Mouse (Mus musculus): ENCODE results near the gene Aipl1. TPM values are rescaled to one million over a fixed set of nuclear protein-coding genes. Genes with fewer than 3 reads are reported as not detected.
A peak's percentile ranks its signal among the peaks of the same experiment; 100 is the strongest.

Aipl1 gene
- polyA plus RNA-seq, 1 experiment from 2014 or later, result 0.16 TPM

GRCm38 (mm10) chr11:72055176-72055575 is 17.9 kb upstream of the Aipl1 start:
- DNase-seq (ENCODE audit: low spot score), result no peak
- WGBS, result 66% methylated on average over 2 of the region's 2 CpGs

DNA sequence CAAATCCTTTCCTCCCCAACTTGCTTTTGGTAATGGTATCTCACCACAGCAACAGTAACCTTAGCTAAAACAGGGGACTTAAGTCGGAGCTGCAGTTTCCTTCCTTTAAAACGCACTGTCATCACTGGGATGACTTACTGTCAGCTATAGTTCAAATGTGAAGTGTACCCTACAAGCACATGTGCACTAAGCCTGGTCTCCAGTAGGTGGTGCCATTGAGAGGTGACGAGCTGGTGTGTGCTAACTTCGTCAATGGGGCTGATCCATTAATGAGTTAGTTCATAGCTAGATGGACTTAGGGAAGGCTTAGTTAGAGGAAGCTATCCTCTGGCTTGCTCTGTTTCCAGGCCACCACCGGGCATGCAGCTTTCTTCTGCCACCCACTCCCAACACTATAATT is 15.3 kb upstream of the Aipl1 start:
- Histone ChIP-seq H3K4me1 (replicated peaks; ENCODE audit: control insufficient read depth, insufficient read depth, low read length) (peaks cover 4% of the 10 kb centered on the region; the same call in 1 of the 2 replicates), H3K4me2 (no peak overlapping the region), H3K4me3 (ENCODE audit: low read depth, low read length) (no peak overlapping the region), H3K9me3 (ENCODE audit: control insufficient read depth, low read length) (no peaks in the 10 kb centered on the region), H3K36me3 (ENCODE audit: control insufficient read depth, insufficient read depth, low read length) (no peaks in the 10 kb centered on the region), H3K27me3 (replicated peaks; ENCODE audit: control insufficient read depth, insufficient read depth, low read length) (peaks cover 37% of the 10 kb centered on the region), H3K27ac (ENCODE audit: low read depth, low read length) (no peak overlapping the region), H3K9ac (ENCODE audit: low read depth, low read length) (no peak overlapping the region)
- 11% methylated on average over 5 of the region's 5 CpGs for WGBS
- DNase-seq (ENCODE audit: low spot score) (no peak), ATAC-seq (replicated peaks; ENCODE audit: low FRiP score) (peak; percentile 26; the same call in 1 of the 2 replicates)

More at GRCm38 (mm10) chr11:72055176-72055575, 17.9 kb upstream of the Aipl1 start:
- Histone ChIP-seq H3K27ac (ENCODE audit: low read depth, low read length) (no peak overlapping the region), H3K9me3 (ENCODE audit: control insufficient read depth, low read length) (no peaks in the 10 kb centered on the region), H3K4me3 (ENCODE audit: low read depth, low read length) (no peak overlapping the region), H3K27me3 (replicated peaks; ENCODE audit: control insufficient read depth, insufficient read depth, low read length) (peaks cover 28% of the 10 kb centered on the region), H3K36me3 (ENCODE audit: control insufficient read depth, insufficient read depth, low read length) (no peaks in the 10 kb centered on the region), H3K4me1 (replicated peaks; ENCODE audit: control insufficient read depth, insufficient read depth, low read length) (peaks cover 4% of the 10 kb centered on the region; the same call in 1 of the 2 replicates), H3K9ac (ENCODE audit: low read depth, low read length) (no peak overlapping the region), H3K4me2 (no peak overlapping the region)
- no peak for ATAC-seq (replicated peaks; ENCODE audit: low FRiP score)

DNA sequence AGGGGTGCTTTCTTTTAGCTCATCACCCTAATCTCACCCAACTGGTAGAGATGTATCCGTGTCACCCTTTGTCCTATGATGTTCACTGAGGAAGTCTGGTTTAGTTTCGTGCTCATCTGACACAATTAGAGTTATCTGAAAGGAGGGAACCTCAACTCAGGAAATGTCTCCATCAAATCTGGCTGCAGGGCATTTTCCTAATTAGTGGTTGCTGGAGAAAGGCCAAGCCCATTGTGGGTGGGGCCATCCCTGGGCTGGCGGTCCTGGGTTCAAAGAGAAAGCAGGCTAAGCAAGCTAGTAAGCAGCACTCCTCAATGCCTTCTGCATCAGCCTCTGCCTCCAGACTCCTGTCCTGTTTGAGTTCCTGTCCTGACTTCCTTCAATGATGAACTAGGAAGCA is 14.9 kb upstream of the Aipl1 start:
- Histone ChIP-seq H3K27ac (ENCODE audit: low read depth, low read length) (no peak overlapping the region), H3K9ac (ENCODE audit: low read depth, low read length) (no peak overlapping the region), H3K4me1 (replicated peaks; ENCODE audit: control insufficient read depth, insufficient read depth, low read length) (peaks cover 4% of the 10 kb centered on the region; the same call in 1 of the 2 replicates), H3K36me3 (ENCODE audit: control insufficient read depth, insufficient read depth, low read length) (no peaks in the 10 kb centered on the region), H3K4me3 (ENCODE audit: low read depth, low read length) (no peak overlapping the region), H3K27me3 (replicated peaks; ENCODE audit: control insufficient read depth, insufficient read depth, low read length) (peaks cover 37% of the 10 kb centered on the region), H3K9me3 (ENCODE audit: control insufficient read depth, low read length) (no peaks in the 10 kb centered on the region), H3K4me2 (no peak overlapping the region)
- WGBS, result 42% methylated on average over 3 of the region's 3 CpGs
- DNase-seq (ENCODE audit: low spot score) (no peak), ATAC-seq (replicated peaks; ENCODE audit: low FRiP score) (no peak)

- Histone ChIP-seq H3K9me3 (ENCODE audit: control insufficient read depth, low read length) (no peaks in the 10 kb centered on the region), H3K9ac (ENCODE audit: low read depth, low read length) (peak overlapping the region; percentile 37; the same call in 1 of the 2 replicates), H3K27me3 (replicated peaks; ENCODE audit: control insufficient read depth, insufficient read depth, low read length) (peaks cover 37% of the 10 kb centered on the region), H3K4me1 (replicated peaks; ENCODE audit: control insufficient read depth, insufficient read depth, low read length) (peaks cover 4% of the 10 kb centered on the region; the same call in 1 of the 2 replicates), H3K27ac (ENCODE audit: low read depth, low read length) (no peak overlapping the region), H3K36me3 (ENCODE audit: control insufficient read depth, insufficient read depth, low read length) (peaks cover 4% of the 10 kb centered on the region; the same call in 1 of the 2 replicates), H3K4me3 (ENCODE audit: low read depth, low read length) (peak overlapping the region; percentile 50), H3K4me2 (peak overlapping the region; percentile 69)
- WGBS, result 5% methylated on average over 45 of the region's 45 CpGs
- ATAC-seq (replicated peaks; ENCODE audit: low FRiP score) (no peak), DNase-seq (ENCODE audit: low spot score) (no peak)
Measured at GRCm38 (mm10) chr11:72050895-72051858, 13.9 kb upstream of the Aipl1 start.

DNA sequence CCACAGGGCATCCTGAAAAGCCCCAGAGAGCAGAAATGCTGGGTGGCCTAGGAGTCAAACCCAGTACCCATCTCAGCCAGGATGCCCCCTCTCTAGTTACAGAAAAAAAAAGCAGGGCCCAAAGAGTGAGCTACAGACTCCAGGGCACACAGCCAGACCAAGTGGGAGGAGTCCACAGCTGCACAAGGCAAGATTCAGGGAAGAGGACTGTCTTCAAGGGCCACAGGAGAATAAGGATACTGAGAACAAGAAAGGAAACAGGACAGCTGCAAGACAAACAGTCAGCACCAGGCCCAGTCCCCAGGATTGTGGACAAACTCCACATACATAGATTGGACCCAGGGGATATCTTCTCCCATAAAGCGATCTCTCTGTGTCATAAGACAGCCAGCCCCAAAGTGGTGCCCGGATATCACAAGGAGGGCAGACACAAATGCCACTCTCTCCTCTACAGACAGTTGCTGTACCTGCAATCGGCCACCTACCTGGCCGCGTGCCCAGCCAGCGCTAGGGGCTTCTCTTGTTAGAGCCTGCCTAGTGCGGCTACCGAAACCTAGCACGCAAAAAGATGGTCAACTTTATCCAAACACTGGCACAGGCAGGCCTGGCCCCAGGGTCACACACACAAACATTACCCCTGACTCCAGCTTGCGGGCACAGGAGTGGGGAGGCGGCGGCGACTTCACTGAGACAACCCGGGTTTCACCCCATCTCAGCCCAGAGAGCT is 13.0 kb upstream of the Aipl1 start:
- DNase-seq (ENCODE audit: low spot score), result no peak
- Histone ChIP-seq H3K36me3 (ENCODE audit: control insufficient read depth, insufficient read depth, low read length) (peaks cover 4% of the 10 kb centered on the region; the same call in 1 of the 2 replicates), H3K9ac (ENCODE audit: low read depth, low read length) (peak overlapping the region; percentile 37; the same call in 1 of the 2 replicates), H3K4me1 (replicated peaks; ENCODE audit: control insufficient read depth, insufficient read depth, low read length) (peaks cover 4% of the 10 kb centered on the region; the same call in 1 of the 2 replicates), H3K4me2 (peak overlapping the region; percentile 69), H3K9me3 (ENCODE audit: control insufficient read depth, low read length) (no peaks in the 10 kb centered on the region), H3K27ac (ENCODE audit: low read depth, low read length) (no peak overlapping the region), H3K27me3 (replicated peaks; ENCODE audit: control insufficient read depth, insufficient read depth, low read length) (peaks cover 37% of the 10 kb centered on the region), H3K4me3 (ENCODE audit: low read depth, low read length) (peak overlapping the region; percentile 50)
- WGBS, result 23% methylated on average over 14 of the region's 14 CpGs
- ATAC-seq (replicated peaks; ENCODE audit: low FRiP score), result no peak

DNA sequence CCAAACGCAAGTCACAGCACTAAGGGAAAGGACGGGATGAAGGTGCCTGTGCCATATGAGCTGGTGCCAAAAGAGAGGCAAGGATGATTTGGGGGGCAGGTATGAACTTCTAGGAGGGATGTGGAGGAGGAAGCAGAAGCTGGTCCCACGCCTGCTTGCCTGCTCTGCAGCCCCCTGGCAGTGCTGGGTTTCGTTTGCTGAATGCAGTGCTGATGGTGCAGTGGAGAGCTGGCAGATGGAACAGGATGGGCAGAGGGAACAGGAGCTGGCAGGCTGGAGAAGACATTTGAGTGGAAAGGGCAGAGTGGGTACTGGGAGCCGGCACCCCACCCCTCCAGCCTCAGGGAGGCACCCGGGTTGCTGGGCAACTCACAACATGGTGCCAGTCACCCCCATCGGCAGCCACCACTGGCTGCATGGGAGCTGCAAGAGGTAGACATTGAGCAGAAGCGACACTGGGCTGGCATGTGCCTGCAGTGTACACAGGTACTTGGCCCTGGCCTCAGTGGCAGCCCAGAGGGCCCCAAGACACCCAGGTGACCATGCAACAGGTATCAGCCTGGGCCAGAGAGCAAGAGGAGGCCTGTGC is 12.0 kb upstream of the Aipl1 start:
- peaks cover 4% of the 10 kb centered on the region; the same call in 1 of the 2 replicates for H3K36me3 ChIP-seq (ENCODE audit: control insufficient read depth, insufficient read depth, low read length)
- DNase-seq (ENCODE audit: low spot score) (no peak), ATAC-seq (replicated peaks; ENCODE audit: low FRiP score) (no peak)
- H3K27ac ChIP-seq (ENCODE audit: low read depth, low read length), result no peak overlapping the region
- 73% methylated on average over 8 of the region's 8 CpGs for WGBS
- no peak overlapping the region for H3K9ac ChIP-seq (ENCODE audit: low read depth, low read length)
- no peak overlapping the region for H3K4me2 ChIP-seq
- no peaks in the 10 kb centered on the region for H3K9me3 ChIP-seq (ENCODE audit: control insufficient read depth, low read length)
- peaks cover 37% of the 10 kb centered on the region for H3K27me3 ChIP-seq (replicated peaks; ENCODE audit: control insufficient read depth, insufficient read depth, low read length)
- no peak overlapping the region for H3K4me3 ChIP-seq (ENCODE audit: low read depth, low read length)
- H3K4me1 ChIP-seq (replicated peaks; ENCODE audit: control insufficient read depth, insufficient read depth, low read length), result peaks cover 4% of the 10 kb centered on the region; the same call in 1 of the 2 replicates

DNA sequence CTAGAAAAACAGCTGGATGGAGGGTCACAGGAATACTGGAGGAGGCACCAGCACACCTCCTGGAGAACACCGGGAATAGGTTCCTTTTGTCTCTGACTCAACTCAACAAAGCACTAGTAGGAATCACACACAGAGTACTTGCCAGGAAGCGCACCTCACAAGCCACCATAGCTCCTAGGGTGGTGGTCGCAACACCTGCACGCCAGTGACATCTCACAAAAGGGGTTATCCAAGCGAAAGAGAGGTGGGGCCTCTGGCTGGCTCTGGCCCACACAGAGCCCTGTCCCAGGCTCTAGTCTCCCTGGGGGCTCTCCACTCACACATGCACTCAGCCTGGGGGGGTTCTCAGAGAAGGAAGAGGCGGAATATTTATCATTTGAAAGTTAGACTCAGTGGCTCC is 11.4 kb upstream of the Aipl1 start:
- Histone ChIP-seq H3K4me2 (no peak overlapping the region), H3K36me3 (ENCODE audit: control insufficient read depth, insufficient read depth, low read length) (peaks cover 4% of the 10 kb centered on the region; the same call in 1 of the 2 replicates), H3K9me3 (ENCODE audit: control insufficient read depth, low read length) (no peaks in the 10 kb centered on the region)

DNA sequence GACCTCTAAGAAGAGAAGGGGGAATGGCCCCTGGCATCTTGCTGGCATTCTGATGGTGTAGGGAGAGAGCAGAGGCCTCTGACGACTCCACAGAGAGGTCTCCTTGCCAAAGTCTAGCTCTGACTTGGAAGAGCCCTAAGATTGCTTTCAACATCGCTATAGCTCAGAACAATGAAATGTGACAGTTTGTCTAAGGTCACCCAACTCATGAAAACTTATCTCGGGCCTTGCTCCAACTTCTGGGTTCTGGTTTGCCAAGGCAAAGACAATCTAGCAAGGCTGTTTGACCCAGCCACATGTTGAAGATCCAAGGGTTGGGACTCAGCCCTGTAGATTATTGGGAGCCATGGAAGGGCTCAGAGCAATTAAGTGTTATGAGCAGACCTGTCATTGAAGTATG is 6.9 kb upstream of the Aipl1 start:
- Histone ChIP-seq H3K4me1 (replicated peaks; ENCODE audit: control insufficient read depth, insufficient read depth, low read length) (peaks cover 22% of the 10 kb centered on the region), H3K9ac (ENCODE audit: low read depth, low read length) (no peak overlapping the region), H3K27ac (ENCODE audit: low read depth, low read length) (no peak overlapping the region), H3K4me2 (peak overlapping the region; percentile 37), H3K36me3 (ENCODE audit: control insufficient read depth, insufficient read depth, low read length) (peaks cover 4% of the 10 kb centered on the region; the same call in 1 of the 2 replicates), H3K4me3 (ENCODE audit: low read depth, low read length) (no peak overlapping the region), H3K27me3 (replicated peaks; ENCODE audit: control insufficient read depth, insufficient read depth, low read length) (peaks cover 2% of the 10 kb centered on the region), H3K9me3 (ENCODE audit: control insufficient read depth, low read length) (no peaks in the 10 kb centered on the region)
- 83% methylated on average over 3 of the region's 3 CpGs for WGBS
- ATAC-seq (replicated peaks; ENCODE audit: low FRiP score), result no peak
- DNase-seq (ENCODE audit: low spot score), result no peak

More for the DNA sequence above, 11.4 kb upstream of the Aipl1 start:
- ATAC-seq (replicated peaks; ENCODE audit: low FRiP score), result no peak
- WGBS, result 59% methylated on average over 6 of the region's 6 CpGs
- H3K4me1 ChIP-seq (replicated peaks; ENCODE audit: control insufficient read depth, insufficient read depth, low read length), result peaks cover 7% of the 10 kb centered on the region; the same call in 1 of the 2 replicates
- H3K4me3 ChIP-seq (ENCODE audit: low read depth, low read length), result no peak overlapping the region
- no peak overlapping the region for H3K9ac ChIP-seq (ENCODE audit: low read depth, low read length)
- DNase-seq (ENCODE audit: low spot score), result no peak
- peaks cover 35% of the 10 kb centered on the region for H3K27me3 ChIP-seq (replicated peaks; ENCODE audit: control insufficient read depth, insufficient read depth, low read length)
- H3K27ac ChIP-seq (ENCODE audit: low read depth, low read length), result no peak overlapping the region

Measured in liver, embryonic 11.5 days (tissue).